Mouse (Mus musculus): ENCODE data around the gene Xpnpep1.

- TF ChIP-seq CTCF (IDR thresholded peaks at IDR 0.05; ENCODE audit: insufficient read depth, low read depth, low read length): no peak
- no peak for TF ChIP-seq POLR2A (IDR thresholded peaks at IDR 0.05; ENCODE audit: insufficient read depth, low read depth, low read length)
Observed at GRCm38 (mm10) chr19:53043423-53044125, 3.6 kb upstream of the Xpnpep1 start.

Measured in olfactory bulb, adult 2 months (tissue).